Mouse (Mus musculus) urinary bladder, adult 2 months (tissue): Measurements from ENCODE around the gene Ankrd44. TPM values are rescaled to one million over a fixed set of nuclear protein-coding genes. Genes with fewer than 3 reads are reported as not detected.

Experiments
- DNase-seq: peaks from one replicate; pipeline ENCODE4 v3.0.0; 2022; ENCODE audit warnings: low spot score
- polyA plus RNA-seq: library from polyadenylated mRNA; depleted of rRNA; stranded (reverse); fragments of >200 nt; gene quantifications from 2 replicates; pipeline ENCODE4 v1.2.3, GENCODE M21; 2012

Gene Ankrd44
- polyA plus RNA-seq, 1 experiment: 30.7 TPM

DNA sequence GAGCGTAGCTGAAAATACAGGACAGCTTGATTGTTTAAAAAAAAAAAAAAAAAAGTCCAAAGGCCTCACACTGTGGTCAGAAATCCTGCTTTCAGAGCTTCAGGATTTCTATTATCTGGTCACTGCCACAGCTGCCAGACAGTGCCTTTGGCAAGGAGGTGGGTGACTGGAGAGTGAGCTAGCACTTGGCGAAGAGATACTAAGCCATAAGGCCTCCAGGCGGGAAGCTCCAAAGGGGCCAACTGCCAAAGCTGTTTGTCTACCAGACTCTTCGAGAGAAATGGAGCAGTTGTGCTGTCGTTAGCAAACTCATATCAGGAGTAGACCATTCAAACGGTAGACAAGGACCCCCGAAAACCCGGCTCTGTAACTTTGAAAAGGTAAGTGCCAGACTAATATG, 3.5 kb downstream of the Ankrd44 start:
- no peak for DNase-seq

DNA sequence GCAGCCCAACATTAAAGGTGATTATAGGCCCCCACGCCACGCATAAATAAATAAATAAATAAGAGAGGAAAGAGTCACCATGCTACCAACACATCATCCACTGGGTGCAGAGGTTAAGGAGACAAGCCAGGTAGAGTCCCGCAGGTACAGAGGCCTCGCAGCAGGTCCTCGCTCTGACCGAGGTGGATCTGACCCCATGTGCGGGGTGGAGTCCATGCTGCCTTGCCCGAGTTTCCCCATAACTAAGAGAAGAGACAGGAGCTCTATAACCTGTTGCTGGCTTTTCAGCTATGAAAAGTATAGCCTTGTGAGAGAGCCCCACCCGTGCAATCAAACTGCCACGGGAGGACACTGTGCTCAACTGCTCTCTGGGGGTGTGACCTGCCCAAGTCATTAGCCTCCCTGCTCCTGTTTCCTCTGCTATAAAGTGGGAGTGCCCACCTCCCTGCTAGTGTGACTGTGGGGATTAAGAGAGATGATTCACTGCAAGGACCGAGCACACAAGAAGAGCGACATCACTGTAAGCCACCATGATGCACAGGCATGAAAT, 4.1 kb downstream of the Ankrd44 start:
- DNase-seq: no peak

DNA sequence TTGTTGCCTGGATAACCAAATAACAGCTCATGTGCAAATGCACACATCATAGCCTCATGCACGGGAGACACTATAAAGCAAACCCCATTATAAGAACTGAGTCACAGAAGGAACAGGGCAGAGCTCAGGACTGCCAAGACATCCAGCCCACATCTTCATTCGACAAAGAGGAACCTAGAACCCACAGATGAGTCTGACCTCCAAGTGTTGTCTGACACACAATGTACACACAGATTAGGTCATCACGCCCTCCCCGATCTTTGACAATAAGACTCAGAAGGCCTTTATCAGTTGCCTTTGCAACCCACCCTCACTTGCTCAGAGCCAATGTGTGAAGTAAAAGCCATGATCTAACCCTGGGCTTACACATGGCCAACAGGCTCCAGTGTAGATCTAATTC, 6.1 kb downstream of the Ankrd44 start:
- no peak for DNase-seq

DNA sequence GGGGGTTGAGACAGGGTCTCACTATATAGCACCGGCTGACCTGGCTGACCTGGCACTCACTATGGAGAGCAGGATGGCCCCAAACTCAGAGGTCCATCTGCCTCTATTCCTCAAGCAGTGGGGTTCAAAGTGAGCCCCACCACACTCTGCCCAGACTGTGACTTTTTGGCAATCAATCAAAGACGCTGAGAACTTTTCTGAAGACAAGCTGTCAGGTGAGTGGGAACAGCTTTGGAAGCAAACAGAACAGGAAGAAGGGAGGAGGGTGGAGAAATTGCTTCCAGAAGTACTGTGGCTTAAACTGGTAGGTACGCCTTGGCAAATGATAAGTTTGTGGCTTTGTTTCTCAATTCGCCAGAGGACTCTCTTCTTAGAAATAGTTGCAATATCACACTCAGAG, 9.7 kb downstream of the Ankrd44 start:
- DNase-seq: no peak

DNA sequence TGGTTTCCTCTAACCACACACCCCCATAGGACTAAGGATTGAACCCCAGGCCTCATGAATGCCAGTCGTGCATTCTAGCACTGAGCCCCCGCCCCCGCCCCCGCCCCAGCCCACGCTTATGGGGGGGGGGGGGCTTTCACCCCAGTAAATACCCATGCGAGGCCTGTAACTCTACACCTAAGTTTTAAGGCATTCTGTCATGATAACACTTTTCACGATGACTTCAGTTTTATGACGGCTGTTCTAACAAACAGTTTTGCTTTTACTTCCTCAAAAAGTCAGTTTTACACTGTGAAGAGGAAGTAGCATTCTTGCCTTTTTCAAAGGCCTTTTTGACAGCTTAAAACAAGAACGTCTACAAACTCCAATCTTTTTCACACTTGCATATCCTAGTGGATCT, 11.8 kb downstream of the Ankrd44 start:
- DNase-seq: no peak

DNA sequence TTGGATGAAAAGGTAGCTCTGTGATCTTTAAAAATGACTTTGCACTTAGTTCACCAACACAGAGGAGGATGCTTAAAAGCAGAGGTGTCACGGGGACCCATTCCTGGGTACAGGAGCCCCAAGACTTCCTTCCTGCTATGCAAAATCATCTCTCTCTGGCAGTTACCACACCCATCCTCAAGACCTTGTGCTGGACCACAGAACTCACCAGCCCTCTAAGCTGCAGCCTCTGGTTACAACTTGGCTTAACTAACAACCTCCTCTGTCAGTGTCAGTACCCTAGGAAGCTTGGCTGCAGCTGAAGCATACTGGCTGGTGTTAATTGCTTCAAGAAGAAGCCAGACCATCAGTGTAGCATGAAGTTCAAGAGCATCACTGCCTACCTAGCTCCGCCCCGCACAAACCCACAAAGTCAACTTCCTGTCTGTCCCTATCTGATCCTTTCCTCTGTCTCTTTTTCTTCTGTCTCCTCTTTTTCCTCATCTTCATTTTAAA, 12.8 kb downstream of the Ankrd44 start:
- DNase-seq: no peak

DNA sequence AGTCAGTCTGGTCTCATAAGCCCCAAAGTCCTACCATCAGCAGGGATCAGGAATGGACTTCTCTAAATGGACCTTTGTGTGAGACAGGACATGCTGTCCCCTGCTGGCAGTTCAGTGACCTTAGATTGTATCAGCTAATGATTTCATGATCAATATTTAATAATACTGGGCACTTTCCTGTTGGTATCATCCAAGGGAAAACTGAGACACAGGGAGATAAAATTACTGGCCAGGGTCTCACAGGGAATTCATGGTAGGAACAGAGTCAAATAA, 13.2 kb downstream of the Ankrd44 start:
- no peak for DNase-seq

DNA sequence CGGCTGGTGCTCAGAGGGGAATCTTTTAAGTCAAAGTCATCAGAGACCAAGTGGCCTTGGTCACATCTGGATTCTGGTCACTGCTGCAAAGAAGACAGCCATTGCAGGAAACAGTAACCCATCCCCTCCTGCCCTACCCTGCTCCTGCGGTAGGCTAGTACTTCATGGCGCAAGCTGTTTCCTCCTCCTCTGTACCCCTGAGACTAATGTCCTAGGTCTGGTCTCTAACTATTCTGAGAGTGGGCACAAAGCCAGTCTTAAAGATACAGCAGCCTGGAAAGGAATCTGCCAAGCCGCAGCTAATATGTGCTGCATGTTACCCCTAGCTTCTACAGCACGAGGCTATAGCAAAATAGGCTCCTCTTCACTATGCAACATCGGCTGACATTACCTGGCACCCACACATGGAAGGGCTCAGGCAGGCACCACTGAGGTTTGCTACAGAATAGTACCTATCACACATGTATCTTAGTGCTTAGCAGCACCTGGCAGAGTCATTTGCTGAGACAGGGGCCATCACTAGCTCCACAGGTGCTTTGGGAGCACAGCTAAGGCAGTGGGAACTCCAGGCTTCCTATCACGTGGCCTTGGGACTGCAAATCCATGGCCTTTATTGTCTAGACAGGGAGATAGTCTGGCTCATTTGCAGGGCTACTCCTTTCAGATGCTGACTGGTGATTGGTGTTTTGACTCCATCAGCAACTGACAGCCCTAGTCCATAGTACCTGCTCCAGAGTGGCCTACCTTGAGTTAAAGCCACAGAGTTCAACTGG, 13.7 kb downstream of the Ankrd44 start:
- DNase-seq: no peak

DNA sequence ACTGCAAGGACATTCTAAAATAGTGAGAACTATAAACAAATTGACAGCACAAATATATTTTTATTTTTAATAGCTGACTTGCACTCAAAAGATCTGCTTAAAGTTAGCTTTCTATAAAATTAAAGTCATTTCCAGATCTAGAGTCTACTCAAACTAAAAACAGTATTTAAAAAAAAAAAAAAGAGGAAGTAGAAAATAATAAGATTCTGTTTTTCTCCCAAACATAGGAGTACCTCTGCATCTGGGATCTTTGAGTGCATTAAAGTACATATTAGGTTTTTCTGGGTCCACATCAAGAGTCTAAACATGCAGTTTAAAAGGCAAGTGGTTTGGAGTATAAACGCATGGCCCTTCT, 15.0 kb downstream of the Ankrd44 start:
- no peak for DNase-seq

DNA sequence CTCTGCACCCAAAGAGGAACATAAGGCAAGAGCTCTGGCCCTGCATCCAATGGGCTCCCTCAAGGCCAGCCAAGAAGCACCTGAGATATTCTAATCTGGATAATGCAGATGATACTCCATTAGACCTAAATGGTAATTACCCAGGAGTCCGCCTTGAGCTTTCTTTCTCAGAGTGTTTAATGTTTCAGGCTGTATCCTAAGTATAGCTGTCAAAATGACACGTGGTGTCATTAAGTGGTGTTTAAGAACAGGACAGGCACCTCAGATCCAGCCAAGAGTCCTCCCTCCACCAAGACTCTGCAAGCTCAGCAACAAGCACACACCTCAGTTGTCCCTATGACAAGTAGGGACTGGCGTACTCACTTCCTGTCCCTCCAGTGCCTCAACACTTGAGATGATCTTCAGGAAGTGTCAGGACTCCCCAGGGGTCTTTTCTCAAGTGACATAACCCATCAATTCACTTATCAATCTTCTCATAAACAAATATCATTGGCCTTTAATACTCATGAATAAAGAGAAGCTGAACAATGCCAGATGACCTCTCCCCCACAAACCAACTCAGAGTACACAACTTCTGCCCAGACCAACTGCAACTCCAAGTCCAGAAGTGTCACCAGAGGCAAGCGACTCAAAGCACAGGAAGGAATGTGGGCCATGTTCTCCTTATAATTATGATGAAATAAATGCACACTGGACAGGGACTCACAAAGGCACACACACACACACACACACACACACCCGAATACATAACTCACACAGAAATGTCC, 15.5 kb downstream of the Ankrd44 start:
- DNase-seq: no peak

DNA sequence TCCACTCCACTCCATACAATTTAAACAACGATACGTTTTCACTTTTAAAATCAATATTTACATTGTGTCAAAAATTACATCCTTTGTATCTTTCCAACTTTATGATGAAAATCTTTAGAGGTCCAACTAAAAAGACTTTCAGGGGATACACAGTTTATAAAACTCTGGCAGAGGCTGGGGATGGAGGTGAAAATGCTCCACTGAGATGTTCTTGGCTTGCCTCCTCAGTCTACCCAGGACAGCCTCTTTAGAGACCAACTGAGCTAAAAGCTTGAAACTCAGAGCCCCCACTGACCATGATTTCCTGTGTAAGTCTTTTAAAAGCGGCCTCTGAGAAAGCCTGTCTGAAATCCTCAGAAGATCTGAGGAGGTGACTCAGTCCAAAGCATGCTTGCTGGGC, 17.4 kb downstream of the Ankrd44 start:
- DNase-seq: no peak

DNA sequence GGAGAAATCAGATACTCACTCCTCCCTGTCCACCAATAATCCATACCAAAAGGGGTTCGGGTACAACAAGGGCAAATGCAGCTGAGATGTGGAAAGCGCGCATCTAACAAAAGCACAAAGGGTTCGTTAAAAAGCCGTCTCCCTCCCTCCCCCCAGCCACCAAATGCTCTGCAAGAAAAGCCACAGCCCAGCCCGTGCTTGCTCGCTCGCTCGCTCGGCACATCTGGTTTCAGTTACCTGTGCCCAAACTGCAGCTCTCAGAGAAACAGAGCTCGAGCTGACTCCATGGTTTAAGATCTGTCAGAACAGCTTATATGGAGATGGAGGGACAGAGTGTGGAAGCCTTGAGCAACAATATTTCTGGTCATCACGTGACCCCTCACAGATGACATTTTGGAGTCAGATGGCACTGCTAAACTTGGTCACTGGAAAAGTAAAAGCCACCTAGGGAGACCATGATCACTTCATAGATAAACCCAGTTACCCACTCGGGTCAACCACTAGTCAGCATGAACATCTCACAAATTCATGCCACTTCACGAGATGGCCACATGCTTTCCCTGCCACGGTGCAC, 19.0 kb downstream of the Ankrd44 start:
- no peak for DNase-seq

DNA sequence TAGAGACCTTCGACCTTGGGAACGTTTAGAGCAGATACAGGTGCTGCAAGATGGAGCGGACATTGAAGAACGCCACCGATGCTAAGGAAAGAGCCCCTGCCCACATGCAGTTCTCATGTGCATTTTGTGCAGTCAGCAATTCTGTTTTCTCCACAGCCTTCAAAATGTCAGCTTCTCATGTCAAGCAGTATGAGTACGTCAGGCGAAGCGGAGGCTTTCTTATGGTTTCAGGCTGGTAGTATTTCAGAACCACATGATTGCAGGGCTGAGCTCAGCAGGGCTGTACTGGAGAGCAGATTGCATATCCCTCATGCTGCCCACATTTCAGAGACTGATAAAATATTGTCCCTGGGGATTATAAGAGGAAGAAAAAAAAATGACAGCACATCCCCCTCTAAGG, 19.9 kb downstream of the Ankrd44 start:
- no peak for DNase-seq

DNA sequence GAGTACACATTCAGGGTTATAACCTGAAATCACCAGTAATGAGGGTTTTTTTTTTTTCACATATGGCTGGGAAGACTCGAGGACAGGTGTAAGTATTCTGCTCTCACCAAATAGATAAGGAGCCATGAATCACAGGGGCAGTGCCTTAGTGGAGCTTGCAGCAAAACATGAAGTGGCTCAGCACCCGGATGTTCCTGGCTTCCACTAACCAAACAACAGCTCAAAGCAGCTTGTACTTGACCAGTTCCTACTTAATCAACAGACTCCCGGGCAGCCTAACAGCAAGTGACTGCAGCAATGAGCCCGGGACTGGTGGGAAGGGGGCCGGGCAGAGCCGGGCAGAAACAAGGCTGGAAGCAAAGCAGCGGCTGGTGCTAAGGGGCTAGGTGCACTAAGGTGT, 20.6 kb downstream of the Ankrd44 start:
- no peak for DNase-seq

DNA sequence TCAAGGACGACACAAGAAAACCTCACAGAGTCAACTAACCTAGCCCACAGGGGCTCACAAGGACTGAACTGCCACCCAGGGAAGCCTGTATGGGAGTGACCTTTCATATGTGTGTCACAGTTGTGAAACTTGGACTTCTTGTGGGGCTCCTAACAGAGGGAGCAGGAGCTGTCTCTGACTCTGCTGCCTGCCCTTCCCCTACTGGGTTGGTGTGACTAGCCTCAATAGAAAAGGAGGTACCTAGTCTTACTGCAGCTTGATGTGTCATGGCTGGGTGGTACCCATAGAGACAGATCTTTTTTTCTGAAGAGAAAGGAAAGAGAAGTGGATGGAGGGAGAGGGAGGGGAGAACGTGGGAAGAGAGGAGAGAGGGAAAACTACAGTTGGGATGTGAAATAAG, 22.0 kb downstream of the Ankrd44 start:
- no peak for DNase-seq

DNA sequence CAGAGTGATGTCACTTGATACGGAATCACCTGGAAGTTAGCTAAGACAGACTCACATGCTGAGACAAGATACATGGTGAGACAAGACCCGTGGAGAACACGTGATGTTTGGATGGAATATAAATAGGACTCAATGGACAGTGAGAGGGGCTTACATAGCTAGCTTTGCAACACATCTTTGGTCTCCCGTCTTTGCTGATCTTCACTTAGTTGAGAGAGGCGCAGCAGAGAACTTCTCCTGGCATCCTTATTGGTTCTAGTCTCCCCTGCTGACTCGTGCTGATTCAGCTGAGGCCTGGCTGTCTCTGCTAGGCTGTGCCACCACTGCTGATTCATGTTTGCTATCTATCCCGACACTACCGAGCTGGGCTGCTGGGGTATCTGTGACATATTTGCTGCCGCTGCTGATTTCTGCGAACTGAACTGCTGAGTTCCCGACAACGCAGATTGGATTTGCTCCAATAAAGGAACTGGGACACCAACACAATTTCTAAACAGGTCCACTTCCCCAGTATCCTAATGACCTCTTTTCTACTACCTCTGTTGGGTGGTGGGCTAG, 23.4 kb downstream of the Ankrd44 start:
- DNase-seq: no peak

DNA sequence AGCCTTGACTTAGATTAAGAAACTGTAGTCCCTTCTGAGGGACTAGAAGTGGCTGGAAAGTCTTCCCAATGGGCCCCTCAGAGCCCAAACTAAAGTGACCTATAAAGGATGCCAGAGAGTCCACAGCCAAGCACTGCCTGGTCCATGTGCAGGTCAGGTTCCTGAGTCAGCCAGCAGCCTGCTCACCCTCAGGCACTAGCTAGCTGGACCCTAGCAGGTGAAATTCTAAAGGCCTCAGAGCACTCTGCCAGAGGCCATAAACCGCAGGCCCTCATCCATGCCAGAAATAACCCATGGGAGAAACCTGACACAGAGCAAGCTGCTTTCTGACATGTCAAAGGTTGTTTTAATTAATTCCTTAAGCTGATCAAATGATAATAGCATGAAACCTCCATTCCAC, 25.1 kb downstream of the Ankrd44 start:
- DNase-seq: no peak

DNA sequence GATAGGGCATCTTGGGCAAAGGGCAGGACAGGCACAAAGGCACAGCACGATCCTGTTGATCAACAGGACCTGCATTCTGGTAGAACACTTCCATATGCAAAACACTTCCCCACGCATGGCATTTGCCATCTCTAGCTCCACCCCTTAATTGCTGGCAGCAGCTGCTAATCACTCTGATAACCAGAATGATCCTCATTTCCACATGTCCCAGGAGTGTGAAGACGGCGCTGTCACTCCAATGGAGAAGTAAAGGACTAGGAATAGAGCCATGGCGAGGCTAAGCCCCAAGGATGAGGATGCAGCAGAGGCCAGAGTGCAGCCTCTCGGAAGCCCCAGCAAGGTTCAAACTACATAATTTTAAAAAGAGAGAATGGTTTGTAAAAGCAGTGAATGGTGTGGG, 26.9 kb downstream of the Ankrd44 start:
- no peak for DNase-seq

DNA sequence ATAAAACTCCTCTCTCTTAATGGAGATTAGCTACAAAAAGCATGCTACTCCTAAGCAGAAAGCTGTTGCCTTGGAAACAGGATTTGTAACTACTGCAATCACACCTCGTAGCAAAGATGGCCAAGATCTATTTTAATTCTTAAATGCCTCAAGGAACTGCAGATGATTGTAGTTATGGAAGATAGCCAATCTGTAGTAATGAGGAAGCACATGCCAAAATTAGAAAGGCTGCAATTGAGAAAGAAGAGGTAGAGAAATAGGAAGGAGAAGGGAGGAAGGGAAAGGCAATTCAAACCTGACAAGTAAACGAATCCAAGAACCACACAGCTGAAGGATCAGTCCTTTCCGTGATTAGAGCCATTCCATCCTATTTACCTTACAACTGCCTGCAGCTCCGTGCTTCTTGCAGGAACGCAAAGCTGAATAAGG, 27.5 kb downstream of the Ankrd44 start:
- DNase-seq: no peak

DNA sequence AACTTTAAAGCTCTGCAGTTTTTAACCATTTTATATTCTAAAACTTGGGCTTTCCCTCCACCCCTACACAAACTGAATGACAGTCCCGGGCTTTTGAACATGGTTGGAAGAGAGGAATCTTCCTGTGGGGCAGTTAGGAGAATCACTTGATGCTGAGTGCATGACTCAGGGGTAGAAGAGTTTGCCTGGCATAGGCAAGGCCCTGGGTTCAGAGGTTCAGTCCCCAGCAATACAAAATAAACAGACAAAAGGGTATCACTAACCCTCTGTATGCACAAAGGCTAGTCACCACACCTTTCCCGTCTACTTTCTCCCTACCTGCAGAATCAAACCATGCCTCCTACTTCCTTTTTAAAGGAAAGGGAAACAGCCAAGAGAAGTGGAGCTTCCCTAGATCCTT, 28.5 kb downstream of the Ankrd44 start:
- no peak for DNase-seq

DNA sequence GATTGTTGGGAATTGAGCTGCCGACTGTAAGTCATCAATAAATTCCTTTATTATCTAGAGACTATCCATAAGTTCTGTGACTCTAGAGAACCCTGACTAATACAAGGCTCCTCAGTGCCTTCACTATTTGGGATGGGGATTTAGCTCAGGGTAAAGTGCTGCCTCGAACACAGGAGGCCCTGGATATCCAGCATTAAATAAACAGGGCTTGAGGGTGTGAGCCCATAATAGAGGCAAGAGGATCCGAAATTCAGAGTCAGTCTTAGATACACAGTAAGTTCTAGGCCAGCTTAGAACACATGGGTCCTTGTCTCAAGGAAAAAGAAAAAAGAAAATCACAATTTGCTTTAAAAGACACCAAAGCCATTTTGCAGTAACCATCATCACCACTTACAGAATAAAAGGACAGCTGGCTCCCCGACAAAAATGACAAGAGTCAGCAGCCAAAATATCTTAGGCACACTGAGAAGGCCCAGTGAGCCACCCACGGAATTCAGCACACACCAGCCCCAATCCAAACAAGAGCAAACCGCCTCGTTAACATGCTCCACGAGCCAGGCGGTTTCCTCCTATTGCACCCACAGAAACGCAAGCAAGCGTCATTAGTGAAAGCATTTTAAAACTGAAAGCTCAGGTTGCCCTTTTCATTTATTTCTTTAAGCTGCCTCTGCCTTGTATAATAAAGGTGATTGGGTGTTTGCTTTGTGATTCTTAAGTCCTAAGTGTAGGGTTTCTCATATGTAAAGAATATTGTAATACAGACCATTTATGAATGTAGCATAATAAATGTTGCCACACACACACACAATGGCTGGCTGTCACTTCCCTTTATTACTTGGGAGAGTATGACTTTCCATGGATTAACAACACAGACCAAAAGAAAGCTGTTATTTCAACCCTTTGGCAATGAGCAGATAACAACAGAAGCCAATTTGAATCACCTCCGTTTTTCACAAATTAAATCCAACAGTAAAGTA, 29.8 kb downstream of the Ankrd44 start:
- DNase-seq: no peak
